Mouse (Mus musculus): Measurements from ENCODE around the gene Hist1h2an. TPM values are rescaled to one million over a fixed set of nuclear protein-coding genes. Genes with fewer than 3 reads are reported as not detected.

The Hist1h2an gene
- 15.3 and 16.1 TPM in 2 replicates for polyA plus RNA-seq (2012; ENCODE audit: low replicate concordance)

GRCm38 (mm10) chr13:21786899-21787629 is at the start of gene Hist1h2an, which contains the start of gene Hist1h2bp:
Hist1h2an (minus strand) TSS chr13:21787218.
Hist1h2bp (plus strand) TSS chr13:21787461.

DNA sequence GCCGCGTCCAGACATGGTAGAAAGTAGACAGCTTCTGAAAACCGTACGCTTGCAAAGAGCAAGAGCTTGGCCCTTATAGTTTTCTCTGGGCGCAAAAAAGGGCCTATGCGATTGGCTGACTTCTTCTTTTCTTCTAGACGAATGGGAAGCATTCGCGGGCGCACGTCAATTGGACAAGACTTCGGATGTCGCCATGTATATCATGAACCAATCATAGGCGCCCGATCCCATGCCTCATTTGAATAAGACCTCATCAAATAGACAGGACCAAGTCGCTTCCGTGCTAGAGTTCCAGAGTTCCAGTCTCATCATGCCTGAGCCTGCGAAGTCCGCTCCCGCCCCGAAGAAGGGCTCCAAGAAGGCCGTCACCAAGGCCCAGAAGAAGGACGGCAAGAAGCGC is 46.4 kb upstream of the Hist1h2an start, which contains the start of the genes Hist1h2ap and Hist1h2br:
Gene Hist1h2ap (minus strand): TSS at position 47 of the 400 bp plus-strand sequence.
Gene Hist1h2br (plus strand): TSS at position 283 of the 400 bp plus-strand sequence.

GRCm38 (mm10) chr13:21831418-21832394 is 44.7 kb upstream of the Hist1h2an start, which contains the start of gene Hist1h4n:
Hist1h4n (minus strand) TSS chr13:21832196.

DNA sequence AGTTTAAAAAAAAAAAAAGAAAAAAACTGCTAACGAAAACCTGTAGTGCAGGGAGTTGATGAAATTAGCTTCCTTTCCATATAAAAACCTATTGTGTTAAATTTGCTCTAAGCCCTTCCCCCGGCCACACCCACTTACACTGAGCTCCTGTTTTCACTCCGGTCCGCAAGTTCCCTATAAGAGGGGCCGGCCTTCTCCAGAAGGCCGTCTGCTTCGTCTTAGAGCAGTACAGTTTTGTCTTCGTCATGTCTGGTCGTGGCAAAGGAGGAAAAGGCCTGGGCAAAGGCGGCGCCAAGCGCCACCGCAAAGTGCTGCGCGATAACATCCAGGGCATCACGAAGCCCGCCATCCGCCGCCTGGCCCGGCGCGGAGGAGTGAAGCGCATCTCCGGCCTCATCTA is 24.5 kb upstream of the Hist1h2an start, which contains the start of gene Hist1h4m:
Gene Hist1h4m (plus strand): TSS at position 208 of the 400 bp plus-strand sequence.

DNA sequence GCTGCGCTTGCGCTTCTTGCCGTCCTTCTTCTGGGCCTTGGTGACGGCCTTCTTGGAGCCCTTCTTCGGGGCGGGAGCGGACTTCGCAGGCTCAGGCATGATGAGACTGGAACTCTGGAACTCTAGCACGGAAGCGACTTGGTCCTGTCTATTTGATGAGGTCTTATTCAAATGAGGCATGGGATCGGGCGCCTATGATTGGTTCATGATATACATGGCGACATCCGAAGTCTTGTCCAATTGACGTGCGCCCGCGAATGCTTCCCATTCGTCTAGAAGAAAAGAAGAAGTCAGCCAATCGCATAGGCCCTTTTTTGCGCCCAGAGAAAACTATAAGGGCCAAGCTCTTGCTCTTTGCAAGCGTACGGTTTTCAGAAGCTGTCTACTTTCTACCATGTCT is 23.1 kb upstream of the Hist1h2an start, which contains the start of the genes Hist1h2bq and Hist1h2ao:
Gene Hist1h2bq (minus strand): TSS at position 125 of the 400 bp plus-strand sequence.
Gene Hist1h2ao (plus strand): TSS at position 393 of the 400 bp plus-strand sequence.

GRCm38 (mm10) chr13:21783255-21783617 is 3.8 kb downstream of the Hist1h2an start, which contains the start of gene Hist1h3i:
Hist1h3i (minus strand) TSS chr13:21783370.

GRCm38 (mm10) chr13:21779767-21780731 is 7.0 kb downstream of the Hist1h2an start, which contains the start of gene Hist1h1b:
Hist1h1b (minus strand) TSS chr13:21780625.

DNA sequence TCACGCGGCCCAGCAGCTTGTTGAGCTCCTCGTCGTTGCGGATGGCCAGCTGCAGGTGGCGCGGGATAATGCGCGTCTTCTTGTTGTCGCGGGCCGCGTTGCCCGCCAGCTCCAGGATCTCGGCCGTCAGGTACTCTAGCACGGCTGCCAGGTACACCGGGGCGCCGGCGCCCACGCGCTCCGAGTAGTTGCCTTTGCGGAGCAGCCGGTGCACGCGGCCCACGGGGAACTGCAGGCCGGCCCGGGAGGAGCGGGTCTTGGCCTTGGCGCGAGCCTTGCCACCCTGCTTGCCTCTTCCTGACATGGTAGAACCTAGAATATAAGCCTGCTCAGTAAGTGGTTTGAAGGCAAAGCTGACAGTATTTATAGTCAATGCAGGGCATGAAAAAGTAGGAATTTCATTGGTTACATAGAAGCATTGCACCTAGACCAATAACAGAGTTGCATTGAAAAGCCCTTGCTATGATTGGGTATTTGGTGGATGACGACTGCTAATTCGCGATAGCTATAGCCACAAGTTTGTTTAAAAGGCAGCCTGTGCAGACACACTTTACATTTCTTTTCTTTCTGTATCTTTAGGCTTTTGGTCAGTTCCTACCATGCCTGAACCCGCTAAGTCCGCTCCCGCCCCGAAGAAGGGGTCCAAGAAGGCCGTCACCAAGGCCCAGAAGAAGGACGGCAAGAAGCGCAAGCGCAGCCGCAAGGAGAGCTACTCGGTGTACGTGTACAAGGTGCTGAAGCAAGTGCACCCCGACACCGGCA is 33.3 kb downstream of the Hist1h2an start, which contains the start of the genes Hist1h2ak and Hist1h2bn:
Gene Hist1h2ak (minus strand): TSS at position 304 of the 762 bp plus-strand sequence.
Gene Hist1h2bn (plus strand): TSS at position 600 of the 762 bp plus-strand sequence.

DNA sequence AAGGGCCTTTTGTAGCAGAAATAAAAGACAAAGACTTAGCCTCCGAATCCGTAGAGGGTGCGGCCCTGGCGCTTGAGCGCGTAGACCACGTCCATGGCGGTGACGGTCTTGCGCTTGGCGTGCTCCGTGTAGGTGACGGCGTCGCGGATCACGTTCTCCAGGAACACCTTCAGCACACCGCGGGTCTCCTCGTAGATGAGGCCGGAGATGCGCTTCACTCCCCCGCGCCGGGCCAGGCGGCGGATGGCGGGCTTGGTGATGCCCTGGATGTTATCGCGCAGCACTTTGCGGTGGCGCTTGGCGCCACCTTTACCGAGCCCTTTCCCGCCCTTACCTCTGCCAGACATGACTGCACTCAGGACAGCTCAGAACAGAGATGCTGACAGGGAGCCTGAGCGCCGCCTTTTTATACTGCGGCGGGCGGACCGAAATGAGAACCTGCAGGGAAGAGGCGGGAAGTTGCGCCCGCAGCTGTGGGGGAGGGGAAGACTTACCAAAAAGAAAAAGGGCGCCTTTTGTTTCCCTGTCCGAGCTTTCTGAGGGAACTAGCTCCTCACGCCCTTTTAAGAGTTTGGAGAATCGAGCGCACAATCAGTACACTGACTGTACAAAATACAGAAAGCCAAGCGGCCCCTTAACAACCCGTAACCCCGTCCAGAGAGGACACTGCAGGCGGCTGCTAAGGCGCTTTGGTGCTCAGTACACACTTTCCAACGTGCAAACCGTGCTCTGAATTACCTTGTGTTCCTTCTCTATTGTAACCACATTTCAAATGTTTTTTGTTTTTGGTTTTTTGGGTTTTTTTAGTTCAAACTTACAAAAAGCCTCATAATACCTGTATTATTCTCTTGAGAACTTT is 36.6 kb downstream of the Hist1h2an start, which contains the start of gene Hist1h4k:
Gene Hist1h4k (minus strand): TSS at position 347 of the 859 bp plus-strand sequence.

Other genes starting within 250 kb of the Hist1h2an start
- gene Olfr1366, start 244.4 kb downstream of the Hist1h2an start, polyA plus RNA-seq (2012; ENCODE audit: low replicate concordance): not detected in 2 replicates
- gene Olfr1535, start 227.3 kb downstream of the Hist1h2an start, polyA plus RNA-seq (2012; ENCODE audit: low replicate concordance): not detected in 2 replicates
- not detected in 2 replicates for gene Olfr1364, start 205.5 kb downstream of the Hist1h2an start, polyA plus RNA-seq (2012; ENCODE audit: low replicate concordance)
- gene Olfr1362, start 173.2 kb downstream of the Hist1h2an start, polyA plus RNA-seq (2012; ENCODE audit: low replicate concordance): not detected in 2 replicates
- not detected in 2 replicates for gene Olfr11, start 144.7 kb downstream of the Hist1h2an start, polyA plus RNA-seq (2012; ENCODE audit: low replicate concordance)
- gene Olfr1361, start 123.8 kb downstream of the Hist1h2an start, polyA plus RNA-seq (2012; ENCODE audit: low replicate concordance): not detected in 2 replicates
- not detected in 2 replicates for gene Olfr1360, start 109.8 kb downstream of the Hist1h2an start, polyA plus RNA-seq (2012; ENCODE audit: low replicate concordance)
- not detected in 2 replicates for gene Olfr1359, start 89.1 kb downstream of the Hist1h2an start, polyA plus RNA-seq (2012; ENCODE audit: low replicate concordance)
- gene Hist1h2bl, start 71.1 kb downstream of the Hist1h2an start, polyA plus RNA-seq (2012; ENCODE audit: low replicate concordance): 2.0 TPM in 1 of 2 replicates, not detected in the other
- 11.2 and 13.3 TPM in 2 replicates for gene Hist1h2ai, start 70.8 kb downstream of the Hist1h2an start, polyA plus RNA-seq (2012; ENCODE audit: low replicate concordance)
- gene Hist1h3h, start 69.6 kb downstream of the Hist1h2an start, polyA plus RNA-seq (2012; ENCODE audit: low replicate concordance): 20.5 and 29.9 TPM in 2 replicates
- 0.85 and 0.91 TPM in 2 replicates for gene Hist1h2bm, start 65.2 kb downstream of the Hist1h2an start, polyA plus RNA-seq (2012; ENCODE audit: low replicate concordance)
- gene Hist1h4j, start 52.2 kb downstream of the Hist1h2an start, polyA plus RNA-seq (2012; ENCODE audit: low replicate concordance): 0.72 and 1.6 TPM in 2 replicates
- 10.5 and 30.0 TPM in 2 replicates for gene Hist1h4k, start 36.7 kb downstream of the Hist1h2an start, polyA plus RNA-seq (2012; ENCODE audit: low replicate concordance)
- 17.5 and 23.9 TPM in 2 replicates for gene Hist1h2ak, start 33.4 kb downstream of the Hist1h2an start, polyA plus RNA-seq (2012; ENCODE audit: low replicate concordance)
- 0.92 TPM in 1 of 2 replicates, not detected in the other for gene Hist1h2bn, start 33.1 kb downstream of the Hist1h2an start, polyA plus RNA-seq (2012; ENCODE audit: low replicate concordance)
- 4.1 TPM in 1 of 2 replicates, not detected in the other for gene Hist1h1b, start 6.6 kb downstream of the Hist1h2an start, polyA plus RNA-seq (2012; ENCODE audit: low replicate concordance)
- 6.5 and 18.1 TPM in 2 replicates for gene Hist1h3i, start 3.8 kb downstream of the Hist1h2an start, polyA plus RNA-seq (2012; ENCODE audit: low replicate concordance)
- 0.47 and 2.4 TPM in 2 replicates for gene Hist1h2bp, start 243 bp upstream of the Hist1h2an start, polyA plus RNA-seq (2012; ENCODE audit: low replicate concordance)
- 5.8 and 8.5 TPM in 2 replicates for gene Hist1h2bq, start 23.0 kb upstream of the Hist1h2an start, polyA plus RNA-seq (2012; ENCODE audit: low replicate concordance)
- 1,820 and 2,295 TPM in 2 replicates for gene Hist1h2ao, start 23.2 kb upstream of the Hist1h2an start, polyA plus RNA-seq (2012; ENCODE audit: low replicate concordance)
- gene Hist1h4m, start 24.5 kb upstream of the Hist1h2an start, polyA plus RNA-seq (2012; ENCODE audit: low replicate concordance): 19.5 and 44.0 TPM in 2 replicates
- gene Hist1h4n, start 45.0 kb upstream of the Hist1h2an start, polyA plus RNA-seq (2012; ENCODE audit: low replicate concordance): 19.6 and 28.2 TPM in 2 replicates
- 1,183 and 6,694 TPM in 2 replicates for gene Hist1h2ap, start 46.3 kb upstream of the Hist1h2an start, polyA plus RNA-seq (2012; ENCODE audit: low replicate concordance)
- gene Hist1h2br, start 46.5 kb upstream of the Hist1h2an start, polyA plus RNA-seq (2012; ENCODE audit: low replicate concordance): 5.3 and 9.4 TPM in 2 replicates
- 0.08 and 0.25 TPM in 2 replicates for gene Zfp184, start 157.9 kb upstream of the Hist1h2an start, polyA plus RNA-seq (2012; ENCODE audit: low replicate concordance)
- gene Pom121l2, start 194.0 kb upstream of the Hist1h2an start, polyA plus RNA-seq (2012; ENCODE audit: low replicate concordance): not detected in 2 replicates
- 0.55 and 1.3 TPM in 2 replicates for gene Prss16, start 222.5 kb upstream of the Hist1h2an start, polyA plus RNA-seq (2012; ENCODE audit: low replicate concordance)
- 0.54 and 2.4 TPM in 2 replicates for gene Hist1h2ah, start 248.3 kb upstream of the Hist1h2an start, polyA plus RNA-seq (2012; ENCODE audit: low replicate concordance)
- 2.3 and 6.0 TPM in 2 replicates for gene Hist1h2bk, start 248.7 kb upstream of the Hist1h2an start, polyA plus RNA-seq (2012; ENCODE audit: low replicate concordance)